Mouse (Mus musculus) C2C12 (cell line): Measurements from ENCODE around the gene Fos.

Source experiments
- CEBPB ChIP-seq: IDR thresholded peaks from one replicate; pipeline ENCODE4 v1.6.1; 2011; ENCODE audit warnings: low read depth, mild to moderate bottlenecking, control low read depth, moderate library complexity
- CTCF ChIP-seq: IDR thresholded peaks from one replicate; pipeline ENCODE4 v1.5.1; 2011; ENCODE audit not compliant: control insufficient read depth, insufficient read depth, insufficient read length
- MAX ChIP-seq: IDR thresholded peaks from one replicate; pipeline ENCODE4 v1.6.1; 2011; ENCODE audit warnings: mild to moderate bottlenecking, control low read depth
- MYOG ChIP-seq: IDR thresholded peaks from one replicate; pipeline ENCODE4 v1.6.1; 2011; ENCODE audit not compliant: control insufficient read depth, insufficient read length; ENCODE audit errors: extremely low read depth
- USF1 ChIP-seq: IDR thresholded peaks from one replicate; pipeline ENCODE4 v1.6.1; 2011; ENCODE audit warnings: low read depth, mild to moderate bottlenecking, control low read depth, moderate library complexity

DNA sequence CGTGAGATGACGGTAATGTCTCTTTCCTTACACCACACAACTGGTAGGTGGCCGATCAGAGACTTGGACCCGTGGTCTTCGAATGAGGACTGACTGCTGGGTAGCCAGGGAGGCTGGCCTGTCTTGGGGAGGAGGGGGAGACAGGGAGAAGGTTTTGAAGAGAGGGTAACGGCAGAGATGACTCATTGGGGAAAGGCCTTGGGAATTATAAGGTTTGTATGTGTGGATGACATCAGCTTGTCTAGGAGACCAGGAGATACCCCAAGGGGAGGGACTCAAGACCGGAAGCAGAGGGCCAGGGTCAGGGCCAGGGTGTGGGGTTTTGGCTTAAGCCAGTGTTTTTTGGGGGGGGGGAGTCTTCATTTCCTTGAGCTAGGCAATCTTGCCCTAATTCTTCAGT is 22.6 kb downstream of the Fos start:
- TF ChIP-seq CTCF (no peak), MAX (no peak), USF1 (no peak), MYOG (no peak), CEBPB (no peak)
